Mouse (Mus musculus) midbrain, postnatal 0 days (tissue): ENCODE measurements around the gene Nr6a1. TPM values are rescaled to one million over a fixed set of nuclear protein-coding genes. Genes with fewer than 3 reads are reported as not detected.

ENCODE experiments used
- ATAC-seq: fragments of 200-750 bp; cut with Nextera tagmentation; 2 replicates; pipeline ENCODE4 v1.8.0; 2017; ENCODE audit warnings: moderate number of reproducible peaks, mild to moderate bottlenecking, moderate TSS enrichment, moderate library complexity; ENCODE audit not compliant: low FRiP score
- DNase-seq: peaks from one replicate; pipeline ENCODE4 v3.0.0-alpha.2; 2015; ENCODE audit warnings: low spot score
- H3K27ac ChIP-seq: fragments of 300-500 bp; sonication (generic); 2 replicates; pipeline ENCODE4 v1.5.1; 2014; ENCODE audit warnings: low read depth, mild to moderate bottlenecking, low read length, mixed read lengths
- H3K27me3 ChIP-seq: fragments of 300-500 bp; sonication (generic); 2 replicates; pipeline ENCODE4 v1.6.1; 2014; ENCODE audit warnings: low read length, control low read depth, mixed read lengths; ENCODE audit not compliant: insufficient read depth
- H3K36me3 ChIP-seq: fragments of 300-500 bp; sonication (generic); 2 replicates; pipeline ENCODE4 v1.6.1; 2014; ENCODE audit warnings: low read length, control low read depth, mixed read lengths; ENCODE audit not compliant: insufficient read depth
- H3K4me1 ChIP-seq: fragments of 300-500 bp; sonication (generic); 2 replicates; pipeline ENCODE4 v1.6.1; 2014; ENCODE audit warnings: mild to moderate bottlenecking, control low read depth, antibody characterized with exemption, low read length, mixed read lengths; ENCODE audit not compliant: insufficient read depth
- H3K4me2 ChIP-seq: fragments of 300-500 bp; sonication (generic); 2 replicates; pipeline ENCODE4 v1.6.1; 2014; ENCODE audit warnings: low read depth, mild to moderate bottlenecking, low read length, mixed read lengths; ENCODE audit not compliant: poor library complexity, severe bottlenecking
- H3K4me3 ChIP-seq: fragments of 300-500 bp; sonication (generic); 2 replicates; pipeline ENCODE4 v1.5.1; 2014; ENCODE audit warnings: low read depth, mild to moderate bottlenecking, low read length, moderate library complexity
- H3K9ac ChIP-seq: fragments of 300-500 bp; sonication (generic); replicated peaks from 2 replicates; pipeline ENCODE4 v1.6.1; 2014; ENCODE audit warnings: mild to moderate bottlenecking, low read length, moderate library complexity, mixed read lengths; ENCODE audit not compliant: poor library complexity, severe bottlenecking
- H3K9me3 ChIP-seq: fragments of 300-500 bp; sonication (generic); 2 replicates; pipeline ENCODE4 v1.6.1; 2016; ENCODE audit warnings: low read length, control low read depth
- CTCF ChIP-seq: IDR thresholded peaks from 2 replicates; pipeline ENCODE4 v1.5.1; 2016; ENCODE audit warnings: antibody characterized with exemption, mild to moderate bottlenecking
- WGBS: fragments of 180-500 bp; shearing (Covaris S2); extraction: QIAGEN DNeasy Blood & Tissue Kit; methylation state at CpG from one replicate; pipeline ENCODE4 v1.1.7; 2014; 5-methylcytosine and 5-hydroxymethylcytosine counted together
- microRNA-seq: library from miRNA; unstranded; fragments of <30 nt; microRNA quantifications from one replicate; pipeline ENCODE4, GENCODE M21; 2016; ENCODE audit warnings: borderline number of aligned reads
- polyA plus RNA-seq: library from polyadenylated mRNA; unstranded; fragments of >200 nt; fragmentation: Nextera tagmentation; extraction: Ambion mirVana; gene quantifications from 2 replicates; pipeline ENCODE4 v1.2.1, GENCODE M21; 2015
- total RNA-seq: library from RNA; depleted of rRNA; stranded (reverse); fragments of >200 nt; gene quantifications from 2 replicates; pipeline ENCODE4 v1.2.3, GENCODE M21; 2014; rRNA removed

Gene Nr6a1
- total and polyA plus RNA-seq, 2 experiments from 2014 or later = 0.93 to 4.9 TPM

DNA sequence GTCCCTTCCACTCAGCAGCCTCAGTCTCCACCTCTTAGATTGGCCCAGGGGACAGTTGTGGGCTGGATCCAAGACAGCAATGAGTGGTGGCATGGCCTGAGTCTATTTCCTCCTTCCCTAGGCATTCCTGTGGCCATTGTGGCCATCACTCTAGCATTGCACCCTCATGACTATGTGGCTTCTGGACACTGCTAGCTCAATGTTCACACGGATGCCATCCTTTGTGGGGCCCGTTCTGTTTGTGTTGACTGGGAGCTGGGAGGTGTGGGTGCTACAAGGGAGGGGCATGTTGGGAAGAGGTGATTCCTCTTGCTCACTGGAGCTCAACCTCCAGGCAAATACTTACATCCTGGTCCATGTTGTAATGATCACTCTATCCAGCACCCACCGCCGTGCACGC lies 245.3 kb downstream of the Nr6a1 start:
- ATAC-seq (no peak), DNase-seq (no peak)
- Histone ChIP-seq H3K27me3 (no peaks in the 10 kb centered on the region), H3K27ac (no peak overlapping the region), H3K9ac (no peak overlapping the region), H3K9me3 (no peaks in the 10 kb centered on the region), H3K36me3 (no peaks in the 10 kb centered on the region), H3K4me3 (no peak overlapping the region), H3K4me2 (no peak overlapping the region), H3K4me1 (no peaks in the 10 kb centered on the region)
- TF ChIP-seq CTCF = no peak
- WGBS = 96% methylated on average over 5 of the region's 5 CpGs

- no peak overlapping the region for H3K4me3 ChIP-seq
- ATAC-seq = no peak
- H3K4me2 ChIP-seq = no peak overlapping the region
- no peak overlapping the region for H3K27ac ChIP-seq
- no peaks in the 10 kb centered on the region for H3K27me3 ChIP-seq
- DNase-seq = no peak
- no peaks in the 10 kb centered on the region for H3K36me3 ChIP-seq
- TF ChIP-seq CTCF = no peak
- no peak overlapping the region for H3K9ac ChIP-seq
- H3K4me1 ChIP-seq = no peaks in the 10 kb centered on the region
- H3K9me3 ChIP-seq = no peaks in the 10 kb centered on the region
Measured at GRCm38 (mm10) chr2:38678947-38679346, 248.5 kb downstream of the Nr6a1 start.

GRCm38 (mm10) chr2:38675366-38675969 lies 252.0 kb downstream of the Nr6a1 start:
- 0 out of 2 replicates have a peak, but pooled peaks have one; percentile 17 for TF ChIP-seq CTCF
- H3K36me3 ChIP-seq = no peaks in the 10 kb centered on the region
- H3K4me3 ChIP-seq = no peak overlapping the region
- DNase-seq (no peak), ATAC-seq (no peak)
- H3K9me3 ChIP-seq = no peaks in the 10 kb centered on the region
- 57% methylated on average over 9 of the region's 9 CpGs for WGBS
- no peak overlapping the region for H3K9ac ChIP-seq
- no peaks in the 10 kb centered on the region for H3K4me1 ChIP-seq
- H3K27me3 ChIP-seq = no peaks in the 10 kb centered on the region
- no peak overlapping the region for H3K27ac ChIP-seq
- no peak overlapping the region for H3K4me2 ChIP-seq

Small RNAs within 50 kb of the gene (microRNA-seq; reads per million reads assigned to microRNA genes)
- gene Mir181a-2 (202 reads per million, percentile 52 among the genes with 10 or more reads in this experiment), gene Mir181b-2 (906 reads per million, percentile 73 among the genes with 10 or more reads in this experiment)

Other genes starting within 250 kb of the Nr6a1 start
- gene Nr5a1, start 213.1 kb downstream of the Nr6a1 start, total RNA-seq = 0.11 and 0.61 TPM in 2 replicates
- gene Nr5a1, start 213.1 kb downstream of the Nr6a1 start, polyA plus RNA-seq = 1.2 and 2.1 TPM in 2 replicates
- gene Olfml2a, start 4.3 kb upstream of the Nr6a1 start, total RNA-seq = 10.0 and 10.6 TPM in 2 replicates
- 2.7 and 3.1 TPM in 2 replicates for gene Olfml2a, start 4.3 kb upstream of the Nr6a1 start, polyA plus RNA-seq
- gene Wdr38, start 69.8 kb upstream of the Nr6a1 start, total RNA-seq = 0.71 and 3.4 TPM in 2 replicates
- 0.49 and 0.72 TPM in 2 replicates for gene Wdr38, start 69.8 kb upstream of the Nr6a1 start, polyA plus RNA-seq
- gene Arpc5l, start 77.7 kb upstream of the Nr6a1 start, total RNA-seq = 62.6 and 63.2 TPM in 2 replicates
- 162 and 177 TPM in 2 replicates for gene Arpc5l, start 77.7 kb upstream of the Nr6a1 start, polyA plus RNA-seq
- 82.4 and 110 TPM in 2 replicates for gene Rpl35, start 77.9 kb upstream of the Nr6a1 start, total RNA-seq
- 566 and 596 TPM in 2 replicates for gene Rpl35, start 77.9 kb upstream of the Nr6a1 start, polyA plus RNA-seq
- 22.2 and 33.4 TPM in 2 replicates for gene Golga1, start 137.9 kb upstream of the Nr6a1 start, total RNA-seq
- gene Golga1, start 137.9 kb upstream of the Nr6a1 start, polyA plus RNA-seq = 27.2 and 27.5 TPM in 2 replicates